Mouse (Mus musculus) activated CD4-positive, CD25-positive, alpha-beta regulatory T cell, adult 9 weeks (primary cell): ENCODE measurements around the gene Cbln3. TPM values are rescaled to one million over a fixed set of nuclear protein-coding genes. Genes with fewer than 3 reads are reported as not detected.

Experiments used
- polyA plus RNA-seq: library from polyadenylated mRNA; unstranded; fragments of 100-300 nt; shearing (Covaris generic); gene quantifications from one replicate; pipeline ENCODE4 v1.2.1, GENCODE M21; 2017

Gene Cbln3
- polyA plus RNA-seq: not detected

DNA sequence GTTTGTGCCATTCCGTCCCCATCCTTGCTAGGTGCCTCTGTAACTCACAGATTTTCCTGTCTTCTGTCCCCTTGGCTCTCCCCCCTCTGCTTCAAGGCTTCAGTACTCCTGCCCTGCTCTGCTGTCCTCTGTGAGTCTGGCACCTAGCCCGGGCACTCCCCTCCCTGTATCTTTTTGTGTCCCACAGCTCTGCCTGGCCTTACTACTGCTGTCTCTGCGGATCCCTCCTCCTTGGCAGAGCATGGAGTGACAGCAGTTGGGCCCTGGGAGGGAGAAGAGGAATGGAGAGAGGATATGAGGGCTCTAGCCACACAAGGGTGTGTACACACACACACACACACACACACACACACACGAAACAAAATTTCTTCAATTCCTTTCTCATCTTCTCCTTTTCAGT lies at the start of gene Cbln3:
Cbln3 (minus strand) TSS at position 227 of the 400 bp plus-strand sequence.

DNA sequence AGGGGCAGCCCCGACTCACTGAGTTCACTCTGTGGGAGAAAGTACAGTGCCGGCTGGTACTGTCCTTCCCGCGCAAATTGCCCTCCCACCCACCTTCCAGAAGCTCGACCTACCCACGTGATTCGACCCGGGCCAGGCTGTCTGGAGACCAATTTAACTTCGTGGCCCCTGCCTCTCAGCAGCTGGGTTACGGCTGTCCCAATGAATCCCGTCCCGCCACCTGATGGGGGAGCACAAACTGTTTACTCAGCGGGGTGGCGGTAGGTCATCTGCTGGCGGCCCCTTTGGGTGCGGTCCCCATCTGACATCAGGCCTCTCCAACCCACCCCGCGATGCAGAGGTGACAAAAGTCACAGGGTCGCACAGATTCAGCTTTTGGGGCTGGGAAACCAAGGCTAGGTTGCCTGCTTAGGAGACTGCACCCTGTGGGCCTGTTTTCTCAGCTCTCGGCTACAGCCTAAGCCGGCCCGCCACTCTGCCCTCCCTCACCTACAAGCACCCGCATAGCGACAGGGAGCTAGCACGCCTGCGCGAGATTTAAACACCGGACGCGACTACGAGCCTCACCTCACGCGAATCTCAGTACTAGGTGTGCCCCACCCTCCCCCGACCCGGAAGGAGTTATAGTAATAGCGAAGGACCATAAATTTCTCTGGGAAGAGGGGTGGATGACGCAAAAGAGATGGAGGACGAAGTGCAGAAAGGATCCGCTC lies 15.7 kb upstream of the Cbln3 start, which contains the start of gene Sdr39u1:
Sdr39u1 (minus strand) TSS at position 593 of the 713 bp plus-strand sequence.

DNA sequence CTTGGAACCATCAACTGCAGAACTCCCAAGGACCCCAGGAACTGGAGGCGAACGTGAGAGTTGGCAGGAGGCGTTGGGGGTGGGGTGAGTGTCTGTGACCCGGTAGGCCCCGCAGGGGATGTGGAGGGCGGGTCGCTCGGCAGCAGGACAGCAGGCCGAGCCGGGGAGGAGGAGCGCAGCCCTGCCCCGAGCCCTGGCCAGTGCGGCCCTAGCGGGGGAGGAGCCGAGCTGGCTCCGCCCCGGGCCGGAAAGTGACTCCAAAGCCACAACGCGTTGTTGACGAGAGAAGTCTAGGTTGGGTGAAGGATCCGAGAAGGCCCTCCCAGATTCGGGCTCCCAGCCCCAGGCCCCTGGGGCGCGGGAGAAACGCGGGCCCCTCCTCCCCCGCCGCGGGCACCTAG lies 521 bp upstream of the Cbln3 start, which contains the start of gene Khnyn:
Khnyn (plus strand) TSS at position 235 of the 401 bp plus-strand sequence.

DNA sequence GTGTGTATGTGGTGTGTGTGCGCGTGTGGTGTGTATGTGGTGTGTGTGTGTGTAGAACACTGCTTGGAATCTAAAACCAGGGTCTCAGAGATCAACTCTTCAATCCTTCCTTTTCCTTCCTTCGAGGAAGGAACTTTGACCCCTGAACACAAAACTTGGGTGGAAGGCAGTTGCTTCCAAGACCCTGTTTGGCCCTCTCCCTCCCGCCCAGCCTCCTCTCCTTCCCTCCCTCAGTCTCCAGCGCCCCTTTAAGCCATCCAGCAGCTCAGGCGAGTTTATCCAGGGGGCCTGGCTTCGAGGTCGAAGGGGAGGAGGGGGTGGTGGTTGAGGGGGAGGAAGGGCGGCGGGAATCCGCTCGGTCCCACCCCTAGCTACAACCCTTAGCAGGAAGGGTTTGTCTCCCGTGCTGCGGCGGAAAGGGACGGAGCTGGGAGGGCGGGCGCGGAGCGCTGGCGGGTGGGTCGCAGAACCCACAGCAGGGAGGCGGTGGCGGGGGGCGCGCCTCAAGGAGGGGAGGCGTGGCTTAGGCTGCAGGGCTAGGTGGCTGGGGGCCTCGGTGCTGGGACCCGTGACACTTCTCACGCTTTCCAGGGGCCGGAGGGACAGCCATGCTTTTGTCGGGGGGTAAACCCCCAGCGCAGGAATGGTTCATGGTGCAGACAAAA lies 30.4 kb downstream of the Cbln3 start, which contains the start of gene Nynrin:
Nynrin (plus strand) TSS at position 390 of the 665 bp plus-strand sequence.

Other genes with a start within 250 kb of the Cbln3 start
- gene Ipo4, start 248.4 kb downstream of the Cbln3 start, polyA plus RNA-seq: 74.4 TPM
- gene Gm49378, start 246.5 kb downstream of the Cbln3 start, polyA plus RNA-seq: 2.5 TPM
- 95.5 TPM for gene Tm9sf1, start 240.6 kb downstream of the Cbln3 start, polyA plus RNA-seq
- 1.4 TPM for gene Tssk4, start 234.2 kb downstream of the Cbln3 start, polyA plus RNA-seq
- gene Mdp1, start 223.9 kb downstream of the Cbln3 start, polyA plus RNA-seq: 120 TPM
- 49.3 TPM for gene Gmpr2, start 212.5 kb downstream of the Cbln3 start, polyA plus RNA-seq
- gene Nedd8, start 212.3 kb downstream of the Cbln3 start, polyA plus RNA-seq: 452 TPM
- 62.3 TPM for gene Tinf2, start 202.6 kb downstream of the Cbln3 start, polyA plus RNA-seq
- 0.39 TPM for gene Tgm1, start 170.5 kb downstream of the Cbln3 start, polyA plus RNA-seq
- gene Rabggta, start 162.1 kb downstream of the Cbln3 start, polyA plus RNA-seq: 71.3 TPM
- 56.9 TPM for gene Dhrs1, start 138.7 kb downstream of the Cbln3 start, polyA plus RNA-seq
- gene Nop9, start 138.7 kb downstream of the Cbln3 start, polyA plus RNA-seq: 15.6 TPM
- not detected for gene Cideb, start 125.9 kb downstream of the Cbln3 start, polyA plus RNA-seq
- not detected for gene Ltb4r2, start 123.0 kb downstream of the Cbln3 start, polyA plus RNA-seq
- gene Ltb4r1, start 118.4 kb downstream of the Cbln3 start, polyA plus RNA-seq: 3.1 TPM
- gene Adcy4, start 100.3 kb downstream of the Cbln3 start, polyA plus RNA-seq: 0.11 TPM
- gene Ripk3, start 95.5 kb downstream of the Cbln3 start, polyA plus RNA-seq: 81.9 TPM
- gene Nfatc4, start 61.2 kb downstream of the Cbln3 start, polyA plus RNA-seq: not detected
- gene Nynrin, start 30.4 kb downstream of the Cbln3 start, polyA plus RNA-seq: 1.5 TPM
- 115 TPM for gene Khnyn, start 555 bp upstream of the Cbln3 start, polyA plus RNA-seq
- gene Sdr39u1, start 15.9 kb upstream of the Cbln3 start, polyA plus RNA-seq: 75.8 TPM
- gene Cma1, start 60.3 kb upstream of the Cbln3 start, polyA plus RNA-seq: not detected
- gene Cma2, start 66.6 kb upstream of the Cbln3 start, polyA plus RNA-seq: not detected
- not detected for gene Mcpt1, start 133.6 kb upstream of the Cbln3 start, polyA plus RNA-seq
- not detected for gene Mcpt9, start 146.1 kb upstream of the Cbln3 start, polyA plus RNA-seq
- gene Mcpt2, start 157.6 kb upstream of the Cbln3 start, polyA plus RNA-seq: not detected
- not detected for gene Mcpt4, start 177.9 kb upstream of the Cbln3 start, polyA plus RNA-seq
- not detected for gene Mcpt8, start 200.9 kb upstream of the Cbln3 start, polyA plus RNA-seq
- not detected for gene Ctsg, start 218.2 kb upstream of the Cbln3 start, polyA plus RNA-seq
- gene Gzme, start 236.2 kb upstream of the Cbln3 start, polyA plus RNA-seq: not detected
- gene Gzmd, start 248.2 kb upstream of the Cbln3 start, polyA plus RNA-seq: not detected